8 mouse cellular contexts compared by ENCODE assay signal in genomic region chr11:117881787-117882186, GRCm38 (mm10). TPM values are rescaled to one million over a fixed set of nuclear protein-coding genes. Genes with fewer than 3 reads are reported as not detected.
DNase-seq lines count a peak whose midpoint lies in the region; ATAC-seq and TF ChIP-seq lines count a peak whose summit lies in the region.

No protein-coding gene starts in this region.

- peak; percentile 43 to 52 for DNase-seq in urinary bladder, adult 18-20 months (ENCODE audit: low spot score in 2 of 2)
- no peak for DNase-seq in urinary bladder, adult 2 months (ENCODE audit: low spot score)
- DNase-seq in kidney, postnatal 4 days: peak; percentile 69 to 75
- DNase-seq in frontal cortex, postnatal 25 days (ENCODE audit: low spot score in 2 of 2): no peak
- DNase-seq in left cerebral cortex, postnatal 36 days (ENCODE audit: low spot score in 2 of 2): no peak
- DNase-seq in left cerebral cortex, adult 2 months (ENCODE audit: extremely low spot score in 1 of 2, low spot score in 2 of 2): no peak

- no peaks in the 10 kb centered on the region for H3K36me3 ChIP-seq in heart, embryonic 11.5 days (ENCODE audit: control insufficient read depth, insufficient read depth, low read length)
- H3K36me3 ChIP-seq in stomach, embryonic 15.5 days: no peaks in the 10 kb centered on the region

- peak overlapping the region; percentile 62 for H3K27ac ChIP-seq in heart, embryonic 11.5 days (ENCODE audit: low read depth, low read length)
- H3K27ac ChIP-seq in stomach, embryonic 15.5 days: peak overlapping the region; percentile 62
- H3K27ac ChIP-seq in left cerebral cortex, adult 2 months: no peak overlapping the region

- 11% methylated on average over 7 of the region's 8 CpGs for WGBS in heart, embryonic 11.5 days (ENCODE audit: insufficient replicate concordance)
- 3% methylated on average over 7 of the region's 8 CpGs for WGBS in stomach, embryonic 15.5 days

- no peak overlapping the region; the same call in 1 of the 2 replicates for H3K4me2 ChIP-seq in heart, embryonic 11.5 days
- H3K4me2 ChIP-seq in stomach, embryonic 15.5 days: no peak overlapping the region

- H3K4me3 ChIP-seq in heart, embryonic 11.5 days (ENCODE audit: low read depth, low read length): no peak overlapping the region
- no peak overlapping the region for H3K4me3 ChIP-seq in stomach, embryonic 15.5 days (replicated peaks)
- no peak overlapping the region for H3K4me3 ChIP-seq in left cerebral cortex, adult 2 months

- no peak for TF ChIP-seq CTCF in left cerebral cortex, adult 2 months (IDR thresholded peaks at IDR 0.05)

- H3K9ac ChIP-seq in heart, embryonic 11.5 days (ENCODE audit: low read depth, low read length): no peak overlapping the region
- H3K9ac ChIP-seq in stomach, embryonic 15.5 days: no peak overlapping the region

- intact Hi-C loops in left cerebral cortex, postnatal 36 days (cut with DNase I): no loop called here
- intact Hi-C loops in left cerebral cortex, adult 2 months (cut with DNase I): no loop called here

- no peaks in the 10 kb centered on the region for H3K9me3 ChIP-seq in heart, embryonic 11.5 days (replicated peaks; ENCODE audit: control insufficient read depth, low read length)
- H3K9me3 ChIP-seq in stomach, embryonic 15.5 days: no peaks in the 10 kb centered on the region

- H3K4me1 ChIP-seq in heart, embryonic 11.5 days (ENCODE audit: control insufficient read depth, insufficient read depth, low read length): peaks cover 30% of the 10 kb centered on the region
- H3K4me1 ChIP-seq in stomach, embryonic 15.5 days: peaks cover 36% of the 10 kb centered on the region

- no peak for ATAC-seq in heart, embryonic 11.5 days (replicated peaks; ENCODE audit: insufficient number of reproducible peaks, low FRiP score, low TSS enrichment)
- no peak; the same call in 1 of the 2 replicates for ATAC-seq in stomach, embryonic 15.5 days (ENCODE audit: insufficient read depth, low FRiP score, low read depth)

- H3K27me3 ChIP-seq in heart, embryonic 11.5 days (ENCODE audit: control insufficient read depth, insufficient read depth, low read length): 0 out of 2 replicates have a peak, but pooled peaks cover 2% of the 10 kb centered on the region
- H3K27me3 ChIP-seq in stomach, embryonic 15.5 days (replicated peaks): no peaks in the 10 kb centered on the region

RNA-seq across cellular contexts. Expression of gene Tha1, which starts 8.5 kb away (rescaled TPM):
- 13.7 and 16.3 TPM in 2 replicates for polyA plus RNA-seq in urinary bladder, adult 2 months (2012; rRNA removed)
- 3.0 and 3.7 TPM in 2 replicates for polyA plus RNA-seq in heart, embryonic 11.5 days (2014; fragmentation: Nextera tagmentation; extraction: Ambion mirVana)
- polyA plus RNA-seq in stomach, embryonic 15.5 days (2015; fragmentation: Nextera tagmentation; extraction: Ambion mirVana): 7.1 and 7.2 TPM in 2 replicates
- total RNA-seq in left cerebral cortex, postnatal 36 days (2021): 1 to 10 TPM; 3.4 to 7.2 TPM
- 1 to 10 TPM; 4.7 to 5.4 TPM for total RNA-seq in left cerebral cortex, adult 2 months (2021)

RNA-seq across cellular contexts. Expression of gene Tmem235, which starts 21.2 kb away (rescaled TPM):
- not detected in 2 replicates for polyA plus RNA-seq in urinary bladder, adult 2 months (2012; rRNA removed)
- not detected in 2 replicates for polyA plus RNA-seq in heart, embryonic 11.5 days (2014; fragmentation: Nextera tagmentation; extraction: Ambion mirVana)
- not detected in 2 replicates for polyA plus RNA-seq in stomach, embryonic 15.5 days (2015; fragmentation: Nextera tagmentation; extraction: Ambion mirVana)
- not detected for total RNA-seq in left cerebral cortex, postnatal 36 days (2021)
- under 1 TPM in 1 of 2 experiments, not detected in 1; 0.19 TPM for total RNA-seq in left cerebral cortex, adult 2 months (2021)

RNA-seq across cellular contexts. Expression of gene Birc5, which starts 32.7 kb away (rescaled TPM):
- polyA plus RNA-seq in urinary bladder, adult 2 months (2012; rRNA removed): 3.3 and 4.3 TPM in 2 replicates
- polyA plus RNA-seq in heart, embryonic 11.5 days (2014; fragmentation: Nextera tagmentation; extraction: Ambion mirVana): 256 and 259 TPM in 2 replicates
- 293 and 308 TPM in 2 replicates for polyA plus RNA-seq in stomach, embryonic 15.5 days (2015; fragmentation: Nextera tagmentation; extraction: Ambion mirVana)
- total RNA-seq in left cerebral cortex, postnatal 36 days (2021): 1 to 10 TPM in 1 of 2 experiments, under 1 TPM in 1; 0.66 to 1.5 TPM
- total RNA-seq in left cerebral cortex, adult 2 months (2021): 1 to 10 TPM in 1 of 2 experiments, under 1 TPM in 1; 0.95 to 1.3 TPM

RNA-seq across cellular contexts. Expression of gene Tk1, which starts 55.9 kb away (rescaled TPM):
- polyA plus RNA-seq in urinary bladder, adult 2 months (2012; rRNA removed): 6.5 and 8.8 TPM in 2 replicates
- polyA plus RNA-seq in heart, embryonic 11.5 days (2014; fragmentation: Nextera tagmentation; extraction: Ambion mirVana): 98.5 and 101 TPM in 2 replicates
- polyA plus RNA-seq in stomach, embryonic 15.5 days (2015; fragmentation: Nextera tagmentation; extraction: Ambion mirVana): 139 and 142 TPM in 2 replicates
- 1 to 10 TPM in 1 of 2 experiments, under 1 TPM in 1; 0.39 to 1.3 TPM for total RNA-seq in left cerebral cortex, postnatal 36 days (2021)
- 1 to 10 TPM in 1 of 2 experiments, under 1 TPM in 1; 0.81 to 1.0 TPM for total RNA-seq in left cerebral cortex, adult 2 months (2021)

RNA-seq across cellular contexts. Expression of gene Afmid, which starts 56.1 kb away (rescaled TPM):
- 11.8 and 13.1 TPM in 2 replicates for polyA plus RNA-seq in urinary bladder, adult 2 months (2012; rRNA removed)
- polyA plus RNA-seq in heart, embryonic 11.5 days (2014; fragmentation: Nextera tagmentation; extraction: Ambion mirVana): 13.1 and 14.3 TPM in 2 replicates
- 7.2 and 7.4 TPM in 2 replicates for polyA plus RNA-seq in stomach, embryonic 15.5 days (2015; fragmentation: Nextera tagmentation; extraction: Ambion mirVana)
- 1 to 10 TPM; 5.4 to 7.2 TPM for total RNA-seq in left cerebral cortex, postnatal 36 days (2021)
- 1 to 10 TPM; 5.2 to 8.5 TPM for total RNA-seq in left cerebral cortex, adult 2 months (2021)

Comparison
In these comparisons a context has a peak if more than half of its experiments do, and no peak if none do; other contexts are left out.
1. DNase-seq: peak in urinary bladder, adult 18-20 months (2 of 2) and kidney, postnatal 4 days (2 of 2); none in urinary bladder, adult 2 months (single experiment), frontal cortex, postnatal 25 days (0 of 2), left cerebral cortex, postnatal 36 days (0 of 2) and left cerebral cortex, adult 2 months (0 of 2).
2. RNA of gene Birc5, which starts 32.7 kb away (polyA plus RNA-seq): 293 to 308 TPM in stomach, embryonic 15.5 days and 256 to 259 TPM in heart, embryonic 11.5 days; 3.3 to 4.3 TPM in urinary bladder, adult 2 months; every median in the first group is over 10 times any median in the second.